Mouse (Mus musculus): Measurements from ENCODE around the gene Sgca.
A peak's percentile ranks its signal among the peaks of the same experiment; 100 is the strongest.

Gene Sgca

GRCm38 (mm10) chr11:95001584-95002347 is 25.6 kb upstream of the Sgca start:
- DNase-seq: no peak

- peak; percentile 86 for DNase-seq
Observed at GRCm38 (mm10) chr11:95001058-95001457, 24.9 kb upstream of the Sgca start.

DNA sequence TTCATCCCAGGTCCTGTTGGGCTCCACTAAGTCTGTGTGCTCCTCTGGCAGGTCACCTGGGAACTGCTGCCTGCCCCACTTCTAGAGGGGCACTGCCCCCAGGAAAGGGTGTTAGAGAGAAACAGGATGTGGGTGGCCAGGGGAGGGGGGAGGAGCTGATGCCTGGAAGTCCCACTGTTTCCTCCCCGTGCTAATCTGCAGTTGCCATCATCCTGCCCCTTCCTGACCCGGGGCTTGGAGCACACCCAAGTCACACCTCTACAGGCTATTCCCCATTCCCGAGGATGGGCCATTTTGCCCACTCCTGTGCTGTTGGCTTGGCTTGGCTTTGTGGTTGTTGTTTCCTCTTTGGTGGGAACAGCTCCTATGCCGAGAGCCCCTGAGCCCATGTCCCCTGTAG is 24.4 kb upstream of the Sgca start:
- peak; percentile 80 for DNase-seq

- DNase-seq: no peak
Observed at GRCm38 (mm10) chr11:95000128-95000527, 24.0 kb upstream of the Sgca start.

- DNase-seq: peak; percentile 51
Observed at GRCm38 (mm10) chr11:94998041-94998531, 22.0 kb upstream of the Sgca start.

DNA sequence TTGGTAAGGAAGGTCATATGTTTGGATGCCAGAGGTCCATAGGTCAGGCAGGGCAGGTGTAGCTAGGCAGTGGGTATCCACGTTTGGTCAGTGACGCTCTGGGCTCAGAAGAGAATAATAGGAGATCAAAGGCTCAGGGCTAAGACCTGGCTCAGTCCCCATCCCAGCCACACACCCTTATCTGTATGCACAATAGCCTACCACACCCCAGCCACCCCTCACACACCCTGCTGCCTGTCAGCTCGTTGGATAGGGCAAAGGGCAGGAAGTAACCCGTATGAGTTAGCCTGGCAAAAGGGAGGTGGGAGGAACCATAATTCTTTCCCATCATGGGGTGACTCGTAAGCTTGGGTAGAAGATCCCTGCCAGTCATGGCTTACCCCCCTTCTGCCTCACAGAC is 21.5 kb upstream of the Sgca start:
- DNase-seq: peak; percentile 46

DNA sequence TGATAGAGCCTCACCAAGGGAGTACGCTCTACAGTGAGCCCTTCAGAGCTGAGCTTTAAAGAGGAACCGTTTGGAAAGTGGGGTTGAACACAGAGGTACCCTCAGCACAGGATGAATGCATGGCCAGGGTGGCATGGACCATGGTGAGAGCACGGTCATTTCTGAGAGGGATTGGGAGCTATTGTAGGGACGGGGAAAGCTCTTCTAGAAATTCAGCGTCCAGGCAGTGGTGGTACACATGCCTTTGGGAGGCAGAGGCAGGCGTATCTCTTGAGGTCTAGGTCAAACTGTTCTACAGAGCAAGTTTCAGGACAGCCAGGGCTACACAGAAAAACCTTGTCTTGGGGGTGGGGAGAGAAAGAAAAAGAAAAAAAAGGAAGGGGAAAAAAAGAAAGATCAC is 20.9 kb upstream of the Sgca start:
- no peak for DNase-seq

DNA sequence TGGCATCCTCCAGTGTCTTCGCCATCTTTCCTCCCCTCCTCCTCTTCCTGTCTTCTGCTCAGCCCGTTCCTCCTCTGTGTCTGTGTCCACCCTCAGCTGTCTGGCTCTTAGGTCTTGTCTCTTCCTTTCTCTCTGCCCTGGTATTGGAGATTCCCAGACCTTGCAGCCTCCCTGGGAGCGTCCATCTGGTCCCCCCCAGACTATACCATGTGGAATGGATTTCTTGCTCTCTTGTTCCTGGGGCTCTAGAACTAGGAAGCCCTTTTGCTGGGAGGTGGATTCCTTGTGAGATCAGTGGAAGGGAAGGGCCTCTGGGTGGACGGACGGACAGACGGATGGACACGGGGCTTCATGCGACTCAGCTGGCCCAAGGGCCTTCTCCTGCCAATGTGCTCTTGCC is 20.0 kb upstream of the Sgca start:
- DNase-seq: no peak

- no peak for DNase-seq
Observed at GRCm38 (mm10) chr11:94994947-94995772, 19.0 kb upstream of the Sgca start.

DNA sequence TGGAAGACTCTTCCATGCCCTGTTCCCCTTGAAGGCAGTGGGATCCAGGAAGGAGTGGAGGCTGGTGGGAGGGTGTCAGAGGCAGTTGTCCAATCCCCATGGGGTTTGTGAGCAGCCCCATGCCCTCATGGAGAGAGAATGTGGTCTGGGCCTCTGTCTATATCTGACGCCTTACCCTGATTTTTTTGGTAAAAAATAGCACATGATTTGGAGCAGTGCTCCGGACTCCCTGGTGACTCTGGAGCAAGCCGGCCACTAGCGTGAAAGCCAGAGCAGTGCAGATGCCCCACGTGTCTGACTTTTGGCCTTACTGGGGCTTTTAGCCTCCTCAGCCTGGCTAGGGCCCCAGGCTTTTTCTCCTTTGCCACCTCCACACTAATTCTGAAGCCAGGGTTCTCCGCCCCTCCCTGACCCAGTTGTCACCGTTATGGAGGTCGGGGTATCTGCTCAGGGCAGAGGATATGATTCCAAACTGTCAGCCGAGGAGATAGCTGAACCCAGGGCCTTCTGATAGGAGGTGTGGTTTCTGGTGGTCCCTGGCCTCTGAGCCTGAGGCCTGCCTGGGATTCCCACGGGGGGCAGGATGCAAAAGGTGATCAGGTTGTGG is 18.2 kb upstream of the Sgca start:
- DNase-seq: no peak

- peak; percentile 81 for DNase-seq
Observed at GRCm38 (mm10) chr11:94992754-94993606, 16.9 kb upstream of the Sgca start.

GRCm38 (mm10) chr11:94992480-94992753 is 16.3 kb upstream of the Sgca start:
- DNase-seq: no peak

- DNase-seq: peak; percentile 59
Observed at GRCm38 (mm10) chr11:94991641-94992479, 15.7 kb upstream of the Sgca start.

- DNase-seq: peak; percentile 96
Observed at GRCm38 (mm10) chr11:94990749-94991577, 14.8 kb upstream of the Sgca start, which contains the start of gene Ppp1r9b. Ppp1r9b (plus strand) TSS chr11:94991035.

- no peak for DNase-seq
Observed at GRCm38 (mm10) chr11:94990102-94990748, 14.1 kb upstream of the Sgca start.

DNA sequence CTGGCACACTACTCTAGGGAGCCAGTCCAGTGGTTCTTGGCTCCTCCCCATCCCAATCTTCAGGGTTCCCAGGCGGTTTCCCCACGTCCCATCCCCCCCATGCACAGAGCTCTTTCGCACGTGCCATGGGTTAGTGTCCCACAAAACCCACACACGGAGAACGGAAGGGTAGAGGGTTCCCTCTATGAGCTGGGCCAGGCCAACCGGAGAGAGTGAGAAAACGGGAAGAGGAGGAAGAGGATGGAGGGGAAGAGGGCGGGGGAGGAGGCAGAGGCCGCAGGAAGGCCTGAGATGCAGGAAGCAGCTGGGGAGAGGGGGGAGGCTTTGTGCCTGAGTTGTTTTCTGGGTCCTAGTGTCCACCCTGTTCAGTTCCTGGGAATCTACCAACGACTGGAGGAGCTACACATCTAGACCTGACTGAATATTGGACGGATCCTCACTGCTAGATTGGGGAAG is 13.5 kb upstream of the Sgca start:
- DNase-seq: peak; percentile 95

GRCm38 (mm10) chr11:94988780-94989561 is 12.8 kb upstream of the Sgca start:
- no peak for DNase-seq

GRCm38 (mm10) chr11:94987851-94988250 is 11.7 kb upstream of the Sgca start:
- no peak for DNase-seq

DNA sequence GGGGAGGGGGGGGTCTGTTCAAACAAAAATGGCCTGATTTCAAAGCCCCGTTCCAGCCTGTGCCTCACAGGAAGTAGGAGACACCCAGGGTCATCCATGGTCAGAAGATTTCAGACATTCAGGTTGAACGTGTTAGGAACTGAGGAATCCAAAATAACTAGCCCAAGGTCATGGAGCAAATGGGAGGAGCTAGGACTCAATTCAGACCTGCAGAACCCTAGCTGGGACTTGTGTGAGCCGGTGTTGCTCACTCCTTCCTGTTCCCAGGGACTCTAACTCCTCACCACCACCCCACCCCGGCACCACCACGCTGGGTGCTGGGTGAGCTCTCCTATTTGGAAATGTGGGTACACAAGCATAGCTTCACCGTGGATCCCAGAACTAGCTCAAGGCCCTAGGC is 11.2 kb upstream of the Sgca start:
- DNase-seq: no peak

Data from lung, postnatal 36 days (tissue).